Mouse (Mus musculus): ENCODE data around the gene Nelfa.

GRCm38 (mm10) chr5:33976267-33976666, 40.1 kb upstream of the Nelfa start:
- TF ChIP-seq POLR2A (IDR thresholded peaks at IDR 0.05; ENCODE audit: borderline replicate concordance, low read depth, low read length), result no peak
- TF ChIP-seq CTCF (IDR thresholded peaks at IDR 0.05; ENCODE audit: low read depth, low read length), result no peak

Measured in bone marrow macrophage, adult 2 months (primary cell).